Mouse (Mus musculus) megakaryocyte, embryonic 14.5 days (primary cell): ENCODE measurements around the gene Smyd3. TPM values are rescaled to one million over a fixed set of nuclear protein-coding genes. Genes with fewer than 3 reads are reported as not detected.

Source experiments
- H3K27me3 ChIP-seq: replicated peaks from 2 replicates; pipeline ENCODE3; 2012; ENCODE audit warnings: inconsistent platforms
- H3K36me3 ChIP-seq: replicated peaks from 2 replicates; pipeline ENCODE3; 2012; ENCODE audit warnings: low read length, inconsistent platforms, mixed read lengths
- H3K4me1 ChIP-seq: 2 replicates; pipeline ENCODE4 v1.6.1; 2012; ENCODE audit warnings: inconsistent platforms
- H3K4me3 ChIP-seq: replicated peaks from 2 replicates; pipeline ENCODE3; 2012; ENCODE audit warnings: moderate library complexity, mild to moderate bottlenecking, inconsistent platforms
- H3K9me3 ChIP-seq: 2 replicates; pipeline ENCODE4 v1.6.1; 2012; ENCODE audit warnings: inconsistent platforms
- FLI1 ChIP-seq: IDR thresholded peaks from 2 replicates; pipeline ENCODE4 v1.6.1; 2012; ENCODE audit warnings: low read length, inconsistent platforms, mixed read lengths
- GATA1 ChIP-seq: IDR thresholded peaks from 3 replicates; pipeline ENCODE4 v1.6.1; 2012; ENCODE audit warnings: mixed read lengths, low read length, inconsistent platforms, borderline replicate concordance
- polyA plus RNA-seq: library from polyadenylated mRNA; stranded (reverse); fragments of >175 nt; gene quantifications from 2 replicates; pipeline ENCODE4 v1.2.3, GENCODE M21; 2012; ENCODE audit warnings: low replicate concordance; ENCODE audit not compliant: insufficient read depth

The Smyd3 gene
- polyA plus RNA-seq, 1 experiment, result 2.4 TPM

GRCm38 (mm10) chr1:179004133-179004866 lies 513.5 kb downstream of the Smyd3 start:
- H3K27me3 ChIP-seq, result no peaks in the 10 kb centered on the region
- H3K4me3 ChIP-seq, result no peak overlapping the region
- no peaks in the 10 kb centered on the region for H3K4me1 ChIP-seq
- TF ChIP-seq GATA1 (no peak), FLI1 (no peak)
- H3K36me3 ChIP-seq, result no peaks in the 10 kb centered on the region
- H3K9me3 ChIP-seq, result peaks cover 14% of the 10 kb centered on the region; the same call in 1 of the 2 replicates

DNA sequence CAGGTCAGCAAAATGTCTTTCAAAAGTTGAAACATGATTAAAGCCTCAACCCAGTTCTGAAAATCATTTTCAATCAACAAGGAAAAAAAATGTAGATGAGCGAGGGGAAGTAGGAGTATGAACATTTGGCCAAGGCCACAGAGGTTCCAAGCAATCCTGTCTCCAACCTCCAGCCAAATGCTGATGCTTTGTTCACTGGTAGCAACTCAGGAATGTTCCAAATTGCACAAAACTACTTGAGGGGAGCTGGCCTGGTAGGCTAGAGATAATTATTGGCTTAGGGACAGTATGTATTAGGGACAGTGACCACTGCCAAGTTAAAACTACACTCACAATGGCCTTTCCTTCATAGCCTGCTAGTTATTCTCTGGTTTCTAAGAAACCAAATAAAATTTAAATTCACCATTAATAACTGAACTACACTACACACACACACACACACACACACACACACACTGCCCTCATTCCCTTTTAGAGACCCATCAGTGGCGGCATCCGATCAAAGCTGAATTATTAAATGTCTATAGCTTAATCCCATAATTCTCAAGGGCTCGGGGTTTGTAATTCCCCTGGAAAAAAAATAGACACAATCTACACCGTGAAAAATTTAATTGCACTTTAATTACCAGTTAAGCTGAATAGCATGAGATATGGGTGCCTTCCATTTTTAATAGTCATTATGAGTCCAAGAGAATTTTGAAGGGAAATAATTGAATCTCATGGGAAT lies 514.3 kb downstream of the Smyd3 start:
- H3K36me3 ChIP-seq, result no peaks in the 10 kb centered on the region
- no peak for TF ChIP-seq FLI1
- no peak for TF ChIP-seq GATA1
- H3K27me3 ChIP-seq, result no peaks in the 10 kb centered on the region
- H3K4me3 ChIP-seq, result no peak overlapping the region
- no peaks in the 10 kb centered on the region for H3K4me1 ChIP-seq
- H3K9me3 ChIP-seq, result peaks cover 14% of the 10 kb centered on the region; the same call in 1 of the 2 replicates

DNA sequence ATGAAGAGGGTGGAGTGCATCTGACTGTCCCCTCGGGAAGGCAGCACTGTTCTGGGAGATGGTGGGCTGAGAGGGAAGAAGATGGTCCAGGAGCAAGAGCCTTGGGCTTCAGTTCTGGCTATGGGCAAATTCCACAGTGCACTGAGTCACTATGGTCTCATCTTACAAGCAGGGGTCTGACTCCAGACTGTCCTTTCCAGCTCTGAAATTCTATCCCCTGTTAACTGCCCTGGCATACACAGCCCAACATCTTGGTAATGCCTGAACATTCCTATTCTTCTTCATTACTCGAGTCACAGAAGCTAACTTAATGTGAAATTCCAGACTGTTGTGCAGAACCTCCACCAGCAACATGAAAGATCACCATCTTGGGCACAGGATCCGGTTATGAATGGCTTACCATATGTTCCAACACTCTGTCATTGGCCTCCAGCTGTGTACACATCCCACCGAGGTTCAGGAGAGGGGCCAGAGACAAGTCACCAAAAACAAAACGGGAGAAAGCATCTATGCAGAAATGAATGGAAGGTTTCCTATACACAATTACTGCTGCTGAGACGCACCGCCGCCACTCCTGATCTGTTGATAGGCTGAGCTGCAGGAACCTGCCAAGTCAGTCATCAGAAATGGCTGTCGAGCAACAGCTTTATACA lies 517.8 kb downstream of the Smyd3 start:
- no peaks in the 10 kb centered on the region for H3K27me3 ChIP-seq
- no peak overlapping the region for H3K4me3 ChIP-seq
- 0 out of 2 replicates have a peak, but pooled peaks cover 9% of the 10 kb centered on the region for H3K9me3 ChIP-seq
- H3K4me1 ChIP-seq, result no peaks in the 10 kb centered on the region
- no peaks in the 10 kb centered on the region for H3K36me3 ChIP-seq
- TF ChIP-seq GATA1 (no peak), FLI1 (no peak)

DNA sequence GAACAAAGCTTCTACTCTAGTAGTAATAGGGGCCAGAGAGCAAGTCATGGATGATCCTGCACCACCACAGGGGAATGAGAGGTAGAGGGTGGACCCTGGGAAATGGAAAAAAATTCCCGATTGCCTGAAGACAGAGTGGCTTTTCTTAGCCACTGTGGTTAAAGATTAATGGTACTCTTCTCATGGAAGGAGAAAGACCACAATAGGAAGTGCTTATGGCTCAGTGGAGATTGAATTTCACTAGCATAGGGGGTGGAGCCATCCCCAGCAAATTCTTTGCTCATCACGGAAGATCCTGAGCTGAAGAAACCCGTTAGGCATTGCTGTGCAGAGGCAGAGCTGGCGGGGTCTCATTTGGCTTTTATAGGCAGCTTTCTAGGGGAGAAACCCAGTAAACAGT lies 520.0 kb downstream of the Smyd3 start:
- no peak overlapping the region for H3K4me3 ChIP-seq
- H3K27me3 ChIP-seq, result no peaks in the 10 kb centered on the region
- H3K4me1 ChIP-seq, result no peaks in the 10 kb centered on the region
- no peaks in the 10 kb centered on the region for H3K36me3 ChIP-seq
- no peak for TF ChIP-seq GATA1
- TF ChIP-seq FLI1, result no peak
- H3K9me3 ChIP-seq, result 0 out of 2 replicates have a peak, but pooled peaks cover 6% of the 10 kb centered on the region

- 0 out of 2 replicates have a peak, but pooled peaks cover 5% of the 10 kb centered on the region for H3K9me3 ChIP-seq
- H3K4me3 ChIP-seq, result peak overlapping the region; percentile 26
- no peaks in the 10 kb centered on the region for H3K36me3 ChIP-seq
- H3K27me3 ChIP-seq, result no peaks in the 10 kb centered on the region
- no peak for TF ChIP-seq GATA1
- no peaks in the 10 kb centered on the region for H3K4me1 ChIP-seq
Observed at GRCm38 (mm10) chr1:178994263-178994662, 523.6 kb downstream of the Smyd3 start.

DNA sequence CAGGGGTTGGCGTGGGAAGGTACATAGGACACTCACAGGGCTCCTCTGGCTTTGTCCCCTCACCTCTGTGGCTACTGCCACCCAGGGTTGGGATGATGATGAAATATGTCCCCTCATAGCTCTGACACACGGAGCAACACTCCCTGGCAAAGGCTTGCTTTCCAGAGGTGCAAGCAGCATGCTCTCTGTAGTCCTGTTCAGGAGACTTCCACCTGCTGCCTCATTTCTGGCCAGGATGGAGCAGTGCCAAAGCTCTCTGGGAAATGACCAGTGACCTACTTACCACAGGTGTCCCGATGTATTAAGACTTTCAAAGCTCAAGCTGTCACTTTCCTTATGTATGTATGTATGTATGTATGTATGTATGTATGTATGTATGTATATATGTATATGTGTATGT lies 525.3 kb downstream of the Smyd3 start:
- no peak for TF ChIP-seq FLI1
- TF ChIP-seq GATA1, result no peak
- Histone ChIP-seq H3K27me3 (no peaks in the 10 kb centered on the region), H3K9me3 (0 out of 2 replicates have a peak, but pooled peaks cover 6% of the 10 kb centered on the region), H3K4me3 (no peak overlapping the region), H3K4me1 (no peaks in the 10 kb centered on the region), H3K36me3 (no peaks in the 10 kb centered on the region)

GRCm38 (mm10) chr1:178991470-178991869 lies 526.4 kb downstream of the Smyd3 start:
- Histone ChIP-seq H3K4me1 (no peaks in the 10 kb centered on the region), H3K27me3 (no peaks in the 10 kb centered on the region), H3K4me3 (no peak overlapping the region), H3K36me3 (no peaks in the 10 kb centered on the region), H3K9me3 (0 out of 2 replicates have a peak, but pooled peaks cover 6% of the 10 kb centered on the region)
- TF ChIP-seq FLI1 (no peak), GATA1 (no peak)

DNA sequence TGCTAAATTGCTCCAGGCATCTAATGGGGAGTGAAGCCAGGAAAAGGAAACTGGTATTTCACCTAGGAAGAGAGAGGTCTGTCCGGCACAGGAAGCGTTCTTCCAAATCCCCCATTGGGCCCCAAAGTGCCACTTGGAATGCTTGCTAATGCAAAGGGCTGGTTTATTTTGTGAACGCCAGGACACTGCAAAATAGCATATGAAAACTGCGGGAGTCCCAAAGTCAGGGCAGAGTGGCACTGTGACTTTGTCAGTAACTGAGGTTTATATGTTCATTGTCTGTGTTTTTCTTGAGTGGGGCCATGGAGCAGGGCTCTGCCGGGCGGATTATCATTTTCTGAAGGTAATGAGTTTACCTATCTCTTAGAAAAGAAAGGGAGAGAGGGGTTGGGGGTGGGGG lies 526.8 kb downstream of the Smyd3 start:
- H3K4me3 ChIP-seq, result no peak overlapping the region
- no peaks in the 10 kb centered on the region for H3K36me3 ChIP-seq
- 0 out of 2 replicates have a peak, but pooled peaks cover 6% of the 10 kb centered on the region for H3K9me3 ChIP-seq
- no peak for TF ChIP-seq FLI1
- no peak for TF ChIP-seq GATA1
- H3K4me1 ChIP-seq, result no peaks in the 10 kb centered on the region
- no peaks in the 10 kb centered on the region for H3K27me3 ChIP-seq

DNA sequence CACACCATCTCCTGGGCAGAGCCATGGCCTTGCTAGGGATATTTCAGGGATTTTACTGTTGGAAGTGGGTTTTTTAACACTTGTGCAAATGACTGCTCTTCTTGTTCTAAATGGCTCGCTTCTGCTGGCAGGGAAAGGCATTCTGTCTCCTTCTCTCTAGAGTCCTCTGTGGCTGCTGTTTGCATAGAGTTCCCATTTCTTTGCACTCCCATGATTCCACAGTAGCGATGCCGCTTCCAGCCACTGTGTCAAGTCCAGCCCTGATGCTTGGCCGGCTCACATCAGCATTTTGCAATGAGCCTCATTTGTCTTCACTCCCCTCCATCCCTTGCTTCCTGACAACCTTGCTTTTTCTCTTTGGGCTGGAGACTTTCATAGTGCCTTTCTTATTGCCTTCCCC lies 528.4 kb downstream of the Smyd3 start:
- no peaks in the 10 kb centered on the region for H3K36me3 ChIP-seq
- H3K9me3 ChIP-seq, result 0 out of 2 replicates have a peak, but pooled peaks cover 6% of the 10 kb centered on the region
- no peaks in the 10 kb centered on the region for H3K4me1 ChIP-seq
- TF ChIP-seq FLI1 (no peak), GATA1 (no peak)
- no peak overlapping the region for H3K4me3 ChIP-seq
- H3K27me3 ChIP-seq, result no peaks in the 10 kb centered on the region
